Mouse (Mus musculus): ENCODE results near the gene Lin28b.
A peak's percentile ranks its signal among the peaks of the same experiment; 100 is the strongest.
"Not testable (repeated sequence)": the region's sequence is repeated elsewhere in the genome, so short reads cannot be mapped to it uniquely, and the experiment has no call there.

Lin28b gene

DNA sequence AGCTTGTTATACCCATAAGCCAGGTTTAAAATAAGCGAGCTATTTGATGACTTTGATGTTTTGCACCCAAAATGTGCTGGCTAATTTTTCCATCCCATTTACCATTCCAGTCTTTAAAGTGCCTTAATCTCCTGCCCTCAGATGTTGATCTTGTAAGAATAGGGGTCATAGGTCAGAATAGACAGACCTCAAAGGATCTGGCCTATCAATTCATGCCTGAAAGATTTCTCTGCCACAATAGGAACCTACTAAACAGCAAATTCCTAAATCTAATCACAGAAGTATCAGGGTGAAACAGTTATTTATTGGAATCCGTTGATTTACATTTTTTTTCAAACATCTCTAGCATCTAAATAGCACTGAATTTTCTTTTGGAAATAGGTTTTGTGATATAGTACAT, 74.5 kb downstream of the Lin28b start:
- no peak for ATAC-seq (ENCODE audit: low TSS enrichment)

DNA sequence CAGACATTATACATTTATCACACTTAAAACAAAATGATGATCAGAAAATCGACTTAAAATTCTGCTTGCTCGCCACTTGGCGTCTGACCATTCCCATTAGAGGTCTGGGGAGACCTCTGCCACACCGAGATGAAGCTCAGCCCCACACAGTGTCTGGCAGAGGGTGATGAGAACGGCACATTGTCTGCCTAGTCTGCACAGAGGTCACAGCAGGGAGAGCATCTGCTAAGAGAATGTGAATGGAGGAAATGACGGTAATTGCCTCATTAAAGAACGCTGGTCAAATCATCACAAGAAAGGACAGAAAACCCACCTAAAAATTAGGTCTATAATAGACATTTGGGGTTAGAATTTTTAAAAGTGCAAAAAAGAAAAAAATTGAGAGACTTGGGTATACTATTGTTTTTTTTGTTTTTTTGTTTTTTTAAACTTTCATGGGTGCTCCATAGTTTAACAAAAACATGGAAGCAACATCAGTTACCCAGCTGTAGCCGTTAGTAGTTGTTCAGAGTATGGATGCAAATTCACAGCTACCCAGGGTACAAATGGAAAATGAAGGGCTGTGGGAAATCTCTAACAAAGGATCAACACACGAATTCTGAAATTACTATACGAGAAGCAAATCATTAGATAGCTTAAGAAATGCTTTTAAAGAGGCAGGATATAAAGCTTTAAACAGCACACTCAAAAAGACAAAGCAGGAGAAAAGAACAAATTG, 75.4 kb downstream of the Lin28b start:
- no peak for ATAC-seq (ENCODE audit: low TSS enrichment)

DNA sequence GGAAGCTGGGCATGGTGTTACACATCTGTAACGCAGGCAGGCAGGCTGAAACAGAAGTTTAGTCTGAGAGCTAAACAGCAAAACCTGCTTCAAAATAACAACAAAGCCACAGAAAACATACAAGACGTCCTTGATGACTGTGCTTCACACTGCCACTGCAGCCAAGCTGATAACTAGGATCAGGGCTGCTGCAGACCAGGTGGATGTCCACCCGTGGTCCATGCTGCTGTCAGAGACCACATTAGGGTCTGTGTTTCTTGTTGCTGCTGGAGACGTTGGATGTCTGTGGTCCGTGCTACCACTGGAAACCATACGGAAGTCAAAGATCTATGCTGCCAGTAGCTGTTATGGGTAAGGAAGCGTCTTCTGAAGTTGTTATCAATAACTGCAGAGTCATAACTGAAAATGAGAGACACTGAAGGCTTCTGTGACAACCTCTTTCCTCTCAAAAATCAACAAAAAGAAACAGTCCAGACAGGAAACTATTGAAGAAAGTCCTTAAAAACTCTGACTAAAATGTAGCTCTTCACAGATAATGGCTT, 86.4 kb downstream of the Lin28b start:
- no peak for ATAC-seq (ENCODE audit: low TSS enrichment)

DNA sequence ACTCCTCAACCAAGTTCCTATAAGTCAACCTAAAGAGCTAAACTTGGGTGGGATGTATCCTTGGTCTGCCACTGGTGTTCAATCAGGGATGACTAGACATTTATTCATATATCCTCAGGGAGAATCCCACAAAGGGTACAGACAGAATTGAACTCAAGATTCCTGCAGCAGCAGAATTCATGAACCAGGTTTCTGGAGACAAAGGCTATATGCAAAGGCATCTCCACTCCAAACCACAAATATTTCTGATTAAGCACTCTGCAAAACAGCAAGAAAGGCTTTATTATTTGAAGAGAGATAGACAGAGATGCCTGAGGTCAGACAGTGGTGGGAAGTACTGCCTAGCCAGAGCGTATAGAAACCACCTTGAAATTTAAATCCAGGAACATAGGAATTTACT, 88.0 kb downstream of the Lin28b start:
- no peak for ATAC-seq (ENCODE audit: low TSS enrichment)

DNA sequence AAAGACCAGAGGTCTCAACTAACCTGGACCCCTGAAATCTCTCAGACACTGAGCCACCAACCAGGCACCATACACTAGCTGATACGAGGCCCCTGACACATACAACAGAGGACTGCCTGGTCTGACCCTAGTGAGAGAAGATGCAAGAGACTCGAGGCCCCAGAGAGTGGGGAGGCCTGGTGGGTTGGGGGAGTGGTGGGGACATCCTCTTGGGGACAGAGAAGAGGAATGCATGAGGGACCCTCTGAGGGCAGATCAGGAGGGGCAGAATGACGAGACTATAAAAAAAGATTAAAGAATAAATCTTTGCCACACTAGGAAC, 103.6 kb downstream of the Lin28b start:
- no peak for ATAC-seq (ENCODE audit: low TSS enrichment)

DNA sequence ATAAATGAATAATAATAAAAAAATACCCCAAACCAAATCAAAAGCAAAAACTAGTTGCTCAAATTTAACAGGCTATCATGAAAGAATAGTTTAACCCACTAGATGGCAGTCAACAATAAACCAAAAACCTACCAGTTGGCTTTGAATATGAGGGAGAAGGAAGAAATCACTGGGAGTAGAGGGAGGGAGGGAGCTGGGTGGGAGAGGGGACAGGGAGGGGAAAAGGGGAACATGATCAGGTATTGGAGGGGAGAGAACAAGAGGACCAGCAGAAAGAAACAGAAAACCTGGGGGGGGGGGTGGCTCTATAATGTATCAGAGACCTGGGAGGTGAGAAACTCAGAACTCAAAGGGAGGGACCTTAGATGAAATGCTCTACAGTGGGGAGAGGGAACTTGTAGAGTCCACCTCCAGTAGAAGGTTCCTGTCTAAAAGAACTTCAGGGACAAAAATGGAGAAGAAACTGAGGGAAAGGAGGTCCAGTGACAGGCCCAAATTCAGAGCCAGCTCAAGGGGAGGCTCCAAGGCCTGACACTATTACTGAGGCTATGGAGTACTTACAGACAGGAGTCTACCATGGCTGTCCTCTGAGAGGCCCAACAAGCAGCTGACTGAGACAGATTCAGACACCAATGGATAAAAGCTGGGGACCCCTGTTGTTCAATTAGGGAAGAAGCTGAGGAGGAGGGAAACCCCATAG, 104.1 kb downstream of the Lin28b start:
- peak; percentile 74; the same call in 1 of the 2 replicates for ATAC-seq (ENCODE audit: low TSS enrichment)

DNA sequence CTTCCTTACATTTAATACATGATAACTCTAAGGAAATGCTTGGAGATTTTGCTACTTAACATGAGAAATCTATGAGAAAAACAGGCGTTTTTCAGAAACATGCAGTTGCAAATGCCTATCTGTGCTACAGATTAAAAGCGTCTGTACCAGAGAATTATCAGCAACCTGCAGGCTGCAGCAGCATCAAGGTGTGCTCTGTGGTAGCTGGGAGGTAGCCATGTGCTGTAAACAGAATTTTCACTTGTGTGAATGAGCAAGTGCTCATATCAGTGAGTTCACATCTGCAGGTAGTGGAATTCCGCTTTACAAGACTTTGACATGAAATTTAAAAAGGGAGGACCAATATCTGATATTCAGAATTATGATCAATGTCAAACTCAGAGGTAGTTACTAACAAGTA, 107.9 kb downstream of the Lin28b start:
- no peak for ATAC-seq (ENCODE audit: low TSS enrichment)

DNA sequence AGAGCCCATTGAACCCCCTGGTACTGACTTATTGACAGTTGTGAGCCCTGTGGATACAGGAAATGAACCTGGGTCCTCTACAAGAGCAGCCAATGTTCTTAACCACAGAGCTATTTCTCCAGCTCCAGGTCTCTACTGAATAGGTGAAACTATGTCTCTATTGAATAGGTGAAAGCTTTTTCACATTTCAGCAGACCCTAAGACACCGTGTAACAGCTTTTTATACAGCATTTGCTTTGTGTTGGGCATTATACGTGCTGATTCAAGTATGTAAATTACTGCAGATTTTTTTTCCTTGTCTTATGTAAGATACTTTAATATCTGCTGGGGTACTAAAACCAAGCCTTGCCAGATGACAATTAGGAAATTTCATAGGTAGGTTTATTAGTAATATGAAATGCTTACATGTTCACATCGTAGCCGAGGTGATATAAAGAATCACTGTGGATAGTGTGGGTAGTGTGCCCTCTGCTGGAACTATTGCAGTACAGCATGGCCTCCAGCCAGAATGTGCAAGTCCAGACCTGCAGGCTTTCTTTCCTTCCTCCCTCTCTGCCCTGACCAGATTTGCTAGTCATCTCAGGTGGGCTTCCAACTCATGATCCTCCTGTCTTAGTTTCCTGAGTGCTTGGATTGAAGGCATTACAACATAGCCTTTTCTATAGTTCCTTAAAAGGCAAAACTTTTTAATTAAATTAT, 113.1 kb downstream of the Lin28b start:
- ATAC-seq (ENCODE audit: low TSS enrichment) = peak; percentile 96

DNA sequence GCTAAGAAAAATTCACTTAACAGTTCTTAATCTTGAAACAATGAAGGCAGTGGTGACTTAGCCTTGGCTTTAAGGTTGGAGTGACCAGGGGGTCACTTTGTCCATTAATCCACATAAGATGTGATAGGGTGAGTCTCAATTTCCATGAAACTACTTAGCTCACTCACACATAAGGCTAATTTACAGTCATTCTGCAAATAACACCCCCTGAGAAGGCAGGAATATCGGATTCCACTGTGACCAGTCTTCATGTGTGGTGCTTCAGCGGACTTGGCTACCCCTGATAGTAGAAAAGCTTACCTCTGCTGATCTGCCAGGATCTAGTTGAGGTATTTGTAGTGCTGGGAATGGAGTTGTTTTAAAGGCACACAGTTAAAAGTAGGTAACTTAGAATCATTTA, 115.7 kb downstream of the Lin28b start:
- ATAC-seq (ENCODE audit: low TSS enrichment) = no peak

DNA sequence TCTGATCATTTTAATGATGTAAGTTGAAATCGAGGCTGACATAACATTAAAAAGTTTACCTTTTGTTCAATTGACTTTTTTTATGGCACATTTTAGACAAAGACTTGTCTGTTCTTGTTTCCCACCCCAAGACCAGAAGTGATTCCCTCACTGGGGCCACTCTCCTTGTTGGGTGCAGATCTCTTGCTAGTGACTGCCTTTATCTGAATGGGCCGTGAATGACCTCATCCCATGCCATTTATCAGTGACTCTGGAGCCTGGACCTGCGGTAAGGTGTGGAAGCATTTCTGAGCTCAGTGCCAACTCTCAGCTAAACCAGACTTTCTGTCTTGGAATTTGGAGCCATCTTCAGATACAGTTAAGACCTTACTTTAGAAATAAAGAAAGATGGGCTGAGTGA, 116.6 kb downstream of the Lin28b start:
- ATAC-seq (ENCODE audit: low TSS enrichment) = no peak

DNA sequence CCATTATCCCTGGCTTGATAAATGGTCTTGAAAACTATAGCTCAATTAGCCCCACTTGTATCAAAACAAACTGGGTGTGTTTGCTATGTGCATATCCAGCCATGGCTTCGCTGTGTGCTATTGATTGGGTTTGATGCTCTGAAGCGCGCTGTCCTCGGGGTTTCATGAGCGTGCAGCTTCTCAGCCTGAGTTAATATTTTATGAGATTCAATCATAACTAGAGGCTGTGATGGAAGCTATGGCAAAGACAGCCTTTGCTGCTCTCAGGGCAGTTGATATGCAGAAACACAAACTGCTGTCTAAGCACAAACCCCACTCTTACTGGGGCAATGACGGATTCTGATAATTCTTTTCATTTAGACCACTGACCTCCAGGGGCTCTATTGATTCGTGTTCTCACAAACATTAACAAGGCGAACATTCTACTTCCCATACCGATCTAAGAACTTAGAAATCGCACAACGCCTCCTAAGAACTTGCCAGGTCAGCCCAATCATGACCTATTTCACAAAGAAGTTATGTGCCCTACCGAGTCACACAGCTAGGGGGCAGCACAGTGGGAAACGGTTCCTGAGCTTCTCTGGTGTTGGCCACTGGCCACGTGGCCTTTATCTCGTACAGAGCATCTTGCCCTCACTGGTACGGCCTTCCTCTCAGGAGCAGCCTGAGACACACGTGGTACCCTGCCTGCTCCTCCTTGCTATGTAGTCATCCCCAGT, 119.0 kb downstream of the Lin28b start:
- ATAC-seq (ENCODE audit: low TSS enrichment) = no peak

DNA sequence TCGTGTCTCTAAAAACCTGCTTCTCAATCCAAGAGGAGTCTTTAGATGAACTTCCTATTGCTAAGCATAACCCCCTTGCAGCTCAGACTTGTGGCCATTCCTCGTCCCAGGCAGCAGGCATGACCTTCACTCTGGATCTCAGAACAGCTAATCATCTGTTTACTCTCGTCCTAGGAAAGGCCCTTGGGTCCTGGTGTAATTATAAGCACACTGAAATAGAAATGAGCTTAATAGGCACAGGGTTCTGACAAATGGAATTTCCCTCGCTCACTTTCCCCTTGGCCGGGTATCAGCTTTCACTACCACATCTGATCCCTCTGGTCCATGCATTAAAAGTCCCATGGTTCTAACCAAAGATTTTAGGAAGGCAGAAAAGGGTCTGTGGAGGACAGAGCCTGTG, 122.8 kb downstream of the Lin28b start:
- ATAC-seq (ENCODE audit: low TSS enrichment) = no peak

DNA sequence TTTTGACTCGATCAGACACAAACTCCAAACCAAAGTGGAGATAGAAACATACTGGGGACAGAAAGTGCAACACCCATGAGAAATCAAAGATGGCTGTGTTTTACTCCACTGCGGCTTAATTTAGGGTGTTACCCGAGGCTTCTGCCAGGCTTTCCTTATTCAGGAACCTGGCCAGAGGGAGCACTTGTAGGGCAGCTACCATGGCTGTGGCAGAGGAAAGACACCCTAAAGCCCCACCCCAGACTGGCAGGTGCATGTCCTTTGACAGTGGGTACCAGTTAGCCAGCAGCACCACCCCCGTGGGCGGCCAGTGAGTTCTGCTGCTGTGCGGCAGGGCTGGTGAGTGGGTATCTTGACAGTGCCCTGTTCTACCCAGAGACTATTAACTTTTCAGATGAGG, 130.1 kb downstream of the Lin28b start:
- ATAC-seq (ENCODE audit: low TSS enrichment) = no peak

DNA sequence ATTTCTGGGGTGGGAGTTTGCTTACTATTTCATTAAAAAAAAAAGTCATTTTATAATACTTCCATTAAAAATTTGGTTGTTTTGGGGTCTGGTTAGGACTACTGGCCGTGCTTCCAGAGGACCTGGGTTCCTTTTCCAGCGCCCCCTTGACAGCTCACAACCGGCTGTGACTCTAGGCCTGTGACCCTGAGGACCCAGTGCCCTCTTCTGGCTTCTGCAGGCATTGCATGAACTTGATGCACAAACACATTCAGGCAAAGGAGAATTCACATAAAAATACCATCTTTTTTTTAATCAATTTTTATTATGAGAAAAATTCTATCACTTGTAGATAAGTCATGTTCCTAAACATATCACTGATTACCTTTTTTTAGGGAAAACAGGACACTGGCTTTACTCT, 138.1 kb downstream of the Lin28b start:
- not testable (repeated sequence) for ATAC-seq (ENCODE audit: low TSS enrichment)

DNA sequence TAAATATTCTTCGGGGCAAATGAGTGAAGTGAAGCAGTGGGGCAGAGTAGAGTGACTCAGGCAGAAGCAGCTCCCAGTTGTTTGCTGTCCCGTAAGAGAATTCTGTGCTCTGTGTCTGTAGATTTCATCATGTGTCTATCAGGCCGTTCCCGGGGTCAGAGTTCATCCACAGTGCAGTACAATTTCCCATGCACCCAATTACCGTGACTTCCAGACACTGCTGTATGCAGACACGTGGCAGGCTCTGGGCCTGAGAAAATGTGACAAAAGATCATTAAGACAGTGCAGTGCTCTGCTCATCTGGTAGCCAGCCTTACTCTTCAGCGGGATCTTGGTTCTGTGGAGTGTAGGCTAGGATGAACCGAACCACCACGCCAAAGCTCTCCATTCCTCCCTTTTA, 141.0 kb downstream of the Lin28b start:
- no peak for ATAC-seq (ENCODE audit: low TSS enrichment)

DNA sequence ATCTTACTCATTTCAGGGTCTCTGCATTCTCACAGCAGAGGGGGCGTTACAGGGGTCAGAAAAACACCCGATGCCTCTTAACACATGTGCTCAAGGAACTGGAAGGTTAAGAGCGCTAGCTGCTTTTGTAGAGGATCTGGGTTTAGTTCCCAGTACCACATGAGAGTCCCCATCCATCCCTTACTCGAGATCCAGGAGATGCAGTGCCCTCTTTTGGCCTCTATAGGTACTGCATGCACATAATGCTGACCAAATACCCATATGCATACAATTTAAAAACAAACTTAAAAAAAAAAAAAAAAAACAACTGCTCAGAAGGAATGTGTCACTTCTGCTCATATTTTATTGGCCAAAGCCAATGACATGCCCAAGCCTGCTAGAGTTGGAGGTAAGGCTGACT, 141.8 kb downstream of the Lin28b start:
- no peak for ATAC-seq (ENCODE audit: low TSS enrichment)

DNA sequence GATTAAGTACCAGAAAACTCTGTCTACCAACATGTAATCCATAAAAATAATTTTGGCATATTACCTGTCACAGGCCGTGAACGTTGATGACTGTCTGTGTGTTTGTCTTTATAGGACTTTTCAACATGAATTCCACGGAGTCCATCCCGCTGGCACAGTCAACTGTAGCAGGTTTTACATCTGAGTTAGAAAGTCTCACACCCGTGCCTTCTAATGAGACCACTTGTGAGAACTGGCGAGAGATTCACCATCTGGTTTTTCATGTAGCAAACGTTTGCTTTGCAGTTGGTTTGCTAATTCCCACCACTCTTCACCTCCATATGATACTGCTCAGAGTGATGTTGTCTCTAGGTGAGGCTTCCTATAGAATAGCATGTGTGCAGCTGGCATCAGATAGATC, 147.1 kb downstream of the Lin28b start:
- no peak for ATAC-seq (ENCODE audit: low TSS enrichment)

DNA sequence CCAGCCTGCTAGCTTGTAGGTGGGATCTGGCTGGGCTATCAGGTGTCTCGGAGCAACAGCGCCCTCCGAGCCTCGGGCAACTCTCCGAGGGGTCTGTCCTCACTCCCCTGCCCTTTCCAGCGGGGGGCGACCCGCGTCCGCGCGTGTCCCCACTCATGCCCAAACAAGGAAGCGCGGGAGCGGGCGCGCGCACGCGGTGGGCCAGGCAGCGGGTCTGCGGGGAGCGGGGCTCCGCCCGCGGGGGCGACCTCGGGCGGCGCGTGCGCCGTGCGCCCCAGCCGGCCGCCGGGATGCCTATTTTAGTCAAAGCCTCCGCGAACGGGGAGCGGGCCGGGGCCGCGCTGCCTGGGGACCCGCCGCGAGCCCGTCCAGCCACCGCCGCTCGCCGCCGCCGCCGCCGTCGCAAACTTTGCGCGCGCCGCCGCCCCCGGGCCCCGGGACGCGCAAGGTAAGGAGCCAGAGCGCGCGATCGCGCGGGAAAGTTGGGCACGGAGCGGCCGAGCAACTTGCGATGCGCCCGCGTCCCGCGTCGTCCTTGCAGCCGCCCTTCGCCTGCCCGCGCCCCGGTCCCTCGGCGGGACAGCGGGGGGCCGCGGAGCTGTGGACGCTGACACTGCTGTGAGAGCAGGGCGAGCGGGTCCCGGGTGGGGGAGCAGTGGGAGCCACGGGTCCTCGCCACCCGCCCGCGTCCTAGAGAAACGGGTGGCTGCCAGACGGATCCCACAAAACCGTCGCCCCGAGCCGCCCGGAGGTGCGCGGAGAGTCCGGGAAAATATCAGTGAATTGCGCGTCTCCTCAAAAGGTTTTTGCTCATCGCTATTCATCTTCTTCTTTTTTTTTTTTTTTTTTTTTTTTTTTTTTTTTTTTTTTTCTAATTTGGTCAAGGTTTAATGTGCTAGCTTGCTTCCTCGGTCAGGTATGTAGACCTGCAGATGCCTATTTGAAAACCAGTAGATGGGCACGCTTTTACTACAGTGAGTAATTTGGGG, 150.5 kb downstream of the Lin28b start, which contains the start of gene Bves:
Gene Bves (plus strand): TSS at position 339 of the 989 bp plus-strand sequence.
- peak; percentile 66 for ATAC-seq (ENCODE audit: low TSS enrichment)

DNA sequence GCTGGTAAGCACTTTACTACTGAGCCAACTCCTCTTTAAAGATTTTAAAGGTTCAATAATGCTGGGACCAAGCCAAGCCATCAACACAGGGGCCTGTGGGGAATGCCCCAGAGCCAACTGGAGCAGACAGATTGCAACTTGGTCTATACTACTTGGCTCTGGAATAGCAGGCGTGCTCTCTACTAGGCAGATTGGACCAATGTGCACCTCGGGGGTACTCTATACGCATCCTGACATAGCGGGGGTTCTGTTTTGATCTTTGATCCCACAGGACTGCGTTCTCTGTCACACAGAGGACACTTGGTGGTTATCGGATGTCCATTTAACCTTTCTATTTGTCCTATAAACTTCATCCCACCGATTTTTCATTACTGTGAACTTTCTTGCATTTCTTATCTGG, 151.3 kb downstream of the Lin28b start:
- ATAC-seq (ENCODE audit: low TSS enrichment) = no peak

DNA sequence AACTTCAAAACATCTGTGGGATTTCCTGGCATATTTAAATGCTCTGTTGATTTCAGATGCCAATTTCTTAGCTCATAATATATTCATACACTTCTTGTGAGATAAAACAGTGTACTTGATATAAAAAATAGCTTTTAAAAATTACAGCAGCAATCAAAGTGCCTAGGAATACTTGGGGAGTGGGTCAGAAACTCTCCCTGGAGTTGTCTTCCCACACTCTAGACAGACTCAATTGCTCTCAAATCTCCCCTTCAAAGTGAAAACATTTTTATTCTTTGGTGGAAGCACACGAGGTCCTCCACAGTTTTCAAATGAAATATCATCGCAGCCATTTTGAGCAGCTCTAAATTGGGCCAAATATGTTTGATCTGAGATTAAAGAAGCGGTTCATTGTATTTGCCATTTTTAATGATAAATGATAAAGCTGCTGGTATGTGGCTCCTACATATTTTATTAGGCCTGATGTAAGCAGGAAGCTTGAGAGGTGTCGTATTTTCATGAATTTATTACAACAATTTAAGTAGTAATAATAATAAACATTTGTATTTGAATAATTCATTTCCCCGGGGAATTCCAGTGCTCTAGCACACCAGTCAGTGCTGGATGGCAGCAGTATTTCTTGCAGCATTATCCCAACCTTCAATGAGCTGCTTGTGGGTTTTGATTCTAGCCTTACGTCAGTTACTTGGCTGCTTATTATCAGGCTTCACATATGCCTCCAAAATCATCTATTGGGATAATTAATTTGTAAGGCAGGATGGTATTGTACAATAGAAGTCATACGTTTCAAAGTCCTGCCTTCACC, 157.8 kb downstream of the Lin28b start:
- ATAC-seq (ENCODE audit: low TSS enrichment) = no peak

Measured in frontal cortex, adult (tissue).